Mouse (Mus musculus) cerebellum, postnatal 14 days (tissue): ENCODE data around the gene Vamp3.
"Not testable (repeated sequence)": the region's sequence is repeated elsewhere in the genome, so short reads cannot be mapped to it uniquely, and the experiment has no call there.

ENCODE experiments used
- DNase-seq, 2 experiments: peaks; one replicate each; pipeline ENCODE4 v3.0.0; 2021; ENCODE audit warnings: mixed read lengths in 2 of 2

Gene Vamp3

DNA sequence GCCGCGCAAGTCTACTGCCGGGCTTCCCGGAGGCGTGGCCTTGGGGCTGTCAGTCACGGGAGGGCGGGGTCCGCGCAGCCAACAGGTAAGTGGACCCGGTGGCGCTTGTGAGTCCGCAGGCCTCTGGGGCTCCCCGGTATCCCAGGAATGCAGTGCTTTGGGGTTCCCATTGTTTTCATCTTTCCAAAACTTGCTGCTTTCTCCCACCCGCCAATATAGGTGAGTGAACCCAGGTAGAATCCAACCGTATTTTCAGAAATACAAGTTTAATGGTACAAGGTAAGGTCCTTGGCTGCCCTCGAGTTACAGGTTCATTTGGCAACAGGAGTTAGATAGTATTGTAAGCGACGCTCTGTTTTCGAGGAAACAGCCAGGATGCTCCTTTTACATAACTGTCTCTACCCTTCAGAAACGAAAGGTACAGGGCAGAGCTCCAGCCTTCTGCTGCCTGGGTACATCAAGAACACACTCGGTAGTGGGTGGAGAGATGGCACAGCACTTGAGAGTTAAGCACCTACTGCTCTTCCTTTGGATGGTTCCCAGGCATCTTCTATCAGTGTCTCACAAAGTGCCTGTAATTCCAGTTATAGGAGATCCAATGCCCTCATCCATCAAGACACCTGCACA is 12.7 kb downstream of the Vamp3 start:
- DNase-seq, result peak in 1 of 2 experiments; percentile 37

DNA sequence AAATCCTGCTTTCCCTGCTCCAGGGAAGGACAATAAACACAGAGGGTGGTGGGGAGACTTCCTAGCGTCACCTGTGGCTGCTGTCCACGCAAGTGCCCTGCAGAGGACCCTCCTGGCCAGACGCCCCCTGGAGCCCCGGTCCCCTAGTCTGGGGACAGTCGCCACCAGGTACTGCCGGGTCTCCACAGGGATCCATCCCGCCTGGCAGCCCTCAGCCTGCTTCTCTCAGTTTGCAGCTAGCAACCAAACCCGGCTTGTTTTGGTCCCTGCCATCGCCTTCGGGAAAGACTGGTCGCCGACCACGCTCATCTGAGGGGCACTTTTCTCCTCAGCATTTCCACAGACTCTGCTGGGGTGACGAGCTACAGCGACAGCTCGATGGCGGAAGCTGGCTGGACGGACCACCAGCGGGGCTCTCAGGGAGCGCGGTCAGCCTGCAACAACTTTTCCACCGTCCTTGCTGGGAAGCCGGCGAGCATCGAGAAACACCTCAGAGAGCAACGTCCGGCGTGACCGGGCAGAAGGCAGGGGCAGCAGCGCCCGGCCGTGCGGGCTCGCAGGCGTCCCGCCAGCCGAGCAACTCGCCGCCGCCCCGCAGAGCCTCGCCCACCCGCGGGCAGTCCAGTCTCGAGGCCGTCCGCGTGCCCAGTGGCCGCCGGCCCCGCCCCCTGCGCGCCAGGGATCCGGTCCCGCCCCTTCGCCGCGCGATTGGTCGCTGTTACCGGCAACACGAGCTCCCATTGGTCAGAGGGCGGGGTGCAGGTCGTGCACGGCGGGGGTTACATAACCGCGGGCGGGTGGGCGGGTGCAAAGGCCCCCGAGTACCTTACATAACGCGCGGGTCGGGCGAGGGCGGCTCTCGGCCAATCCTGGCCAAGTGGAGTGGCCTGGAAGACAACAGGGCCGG is 13.5 kb downstream of the Vamp3 start, which contains the start of gene Per3:
TSS of gene Per3 (minus strand) at position 629 of the 907 bp plus-strand sequence.
- peak; percentile 99 to 100 for DNase-seq

DNA sequence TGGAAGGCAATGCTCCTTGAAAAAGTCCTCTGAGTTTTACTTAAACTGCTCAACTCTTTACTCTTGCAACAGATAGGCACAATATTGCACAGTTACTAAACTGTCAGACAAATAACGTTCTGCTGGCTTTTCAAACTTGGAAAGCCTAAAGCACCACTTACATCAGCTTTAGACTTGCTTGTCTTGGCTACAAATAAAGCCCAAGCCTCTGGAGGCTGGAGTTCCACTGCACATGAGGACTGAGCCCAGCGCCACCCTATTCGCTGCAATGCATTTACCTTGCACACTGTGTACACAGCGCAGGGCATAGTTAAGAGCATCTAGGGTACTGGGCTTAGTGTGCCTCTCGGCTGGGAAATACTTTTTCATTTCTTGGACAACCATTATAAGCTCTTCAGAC is 14.5 kb downstream of the Vamp3 start:
- DNase-seq, result peak; percentile 42 to 43

DNA sequence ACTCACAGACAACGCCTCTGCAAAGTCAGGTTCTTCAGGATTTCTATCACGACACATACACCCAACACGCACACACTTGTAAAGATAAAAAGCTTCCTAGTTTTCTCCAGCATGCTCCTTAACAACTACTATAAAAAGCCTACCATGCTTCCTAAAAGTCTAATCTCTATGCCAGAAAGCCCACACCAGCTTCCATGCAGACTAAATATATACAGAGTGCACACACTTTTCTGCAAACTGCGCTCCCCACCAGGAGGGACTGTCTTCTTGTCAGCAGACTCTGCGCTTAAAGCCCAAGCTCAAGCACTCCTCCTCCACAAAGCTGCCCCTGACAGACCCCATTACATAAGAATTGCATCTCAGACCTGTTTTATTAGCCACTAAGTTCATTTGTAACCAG is 16.3 kb downstream of the Vamp3 start:
- no peak for DNase-seq

GRCm38 (mm10) chr4:151037800-151038199 is 20.0 kb downstream of the Vamp3 start:
- no peak for DNase-seq

DNA sequence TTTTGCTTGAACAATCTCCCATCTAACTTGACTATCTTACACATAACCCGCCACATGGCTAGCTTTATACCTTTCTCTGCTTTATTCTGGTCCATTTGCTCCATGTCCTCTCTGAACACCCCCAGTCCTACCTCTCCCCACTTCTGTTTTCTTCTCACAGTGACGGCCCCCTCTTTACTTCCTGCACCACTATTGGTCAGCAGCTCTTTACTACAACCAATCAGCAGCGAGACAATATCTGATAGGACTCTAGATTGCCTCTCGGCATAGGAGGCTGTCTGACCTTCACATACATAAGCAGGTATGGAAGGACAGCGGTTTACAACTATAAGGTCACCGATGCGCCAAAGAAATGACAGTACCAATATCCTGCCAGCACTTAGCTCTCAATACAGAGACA is 21.2 kb downstream of the Vamp3 start:
- no peak for DNase-seq

GRCm38 (mm10) chr4:151027001-151027400 is 30.8 kb downstream of the Vamp3 start:
- DNase-seq, result peak; percentile 52 to 60

- DNase-seq, result no peak
These were observed 33.6 kb downstream of the Vamp3 start for GRCm38 (mm10) chr4:151024152-151024551.

DNA sequence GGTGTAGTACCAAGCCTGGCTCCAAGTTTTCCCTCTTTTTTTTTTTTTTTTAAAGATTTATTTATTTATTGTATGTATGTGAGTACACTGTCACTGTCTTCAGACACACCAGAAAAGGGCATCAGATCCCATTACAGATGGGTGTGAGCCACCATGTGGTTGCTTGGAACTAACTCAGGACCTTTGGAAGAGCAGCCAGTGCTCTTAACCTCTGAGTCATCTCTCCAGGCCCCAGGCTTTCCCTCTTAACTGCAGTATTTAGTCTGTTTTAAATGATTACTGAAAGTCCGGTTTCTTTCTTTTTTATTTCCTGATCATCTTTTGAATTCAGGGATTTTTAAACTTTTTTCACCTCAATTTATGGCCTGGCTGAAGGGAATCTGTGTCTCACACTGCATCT is 40.4 kb downstream of the Vamp3 start:
- DNase-seq, result not testable (repeated sequence)

DNA sequence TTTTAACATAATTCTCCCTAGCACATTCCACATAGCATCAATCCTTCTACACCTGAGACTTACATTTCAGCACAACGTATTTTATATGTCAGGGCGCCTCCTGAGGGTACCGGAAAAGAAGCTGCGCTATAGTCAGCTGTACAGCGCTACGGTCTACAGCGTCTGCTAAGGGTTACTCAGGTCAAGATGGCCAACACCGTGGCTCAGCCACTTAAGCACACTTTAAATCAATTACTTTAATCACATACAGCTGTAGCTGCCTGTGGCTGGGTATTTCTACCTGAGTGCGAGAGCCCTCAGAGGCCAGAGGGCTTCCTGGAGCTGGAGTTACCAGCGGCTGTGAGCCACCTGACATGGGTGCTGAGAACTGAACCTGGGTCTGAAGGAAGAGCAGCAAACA is 41.8 kb downstream of the Vamp3 start:
- no peak for DNase-seq

DNA sequence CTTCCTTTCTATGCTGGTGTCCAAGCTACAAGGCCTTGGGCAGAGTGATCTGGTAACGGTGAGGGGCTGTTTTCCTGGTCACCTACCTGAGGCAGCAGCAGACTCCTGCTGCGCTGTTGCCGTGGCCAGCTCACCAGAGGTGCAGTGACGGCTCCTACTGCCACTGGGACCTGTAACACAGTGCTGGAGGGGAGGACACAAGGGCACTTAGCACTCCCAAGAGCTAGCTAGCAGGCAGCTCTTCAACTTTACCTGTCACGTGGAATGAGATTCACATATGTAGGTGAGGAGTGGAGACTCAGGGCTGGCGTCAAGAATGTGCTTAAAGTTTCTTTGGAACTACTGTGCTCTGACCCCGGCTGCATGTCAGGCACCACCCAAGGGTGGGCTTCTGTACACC is 47.4 kb downstream of the Vamp3 start:
- no peak for DNase-seq

DNA sequence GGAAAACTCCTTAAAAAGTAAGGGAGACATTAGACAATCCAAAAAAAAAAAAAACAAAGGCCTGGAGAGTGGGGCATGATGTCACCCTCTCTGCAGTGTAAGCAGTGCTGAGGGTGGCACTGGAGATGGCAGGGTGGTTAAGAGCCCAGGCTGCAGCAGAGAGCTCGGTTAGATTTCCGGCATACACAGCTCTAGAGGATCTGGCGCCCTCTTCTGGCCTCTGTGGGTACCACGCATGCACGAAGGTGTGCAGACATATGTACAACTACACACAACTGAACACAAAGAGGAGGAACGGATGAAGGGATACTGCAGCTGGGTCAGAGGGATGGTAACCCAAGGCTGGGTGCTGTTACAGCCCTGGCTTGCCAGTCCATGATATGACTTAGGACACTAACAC is 50.8 kb downstream of the Vamp3 start:
- DNase-seq, result peak; percentile 48 to 74

- DNase-seq, result no peak
These were observed 52.0 kb downstream of the Vamp3 start for GRCm38 (mm10) chr4:151005656-151006318.

DNA sequence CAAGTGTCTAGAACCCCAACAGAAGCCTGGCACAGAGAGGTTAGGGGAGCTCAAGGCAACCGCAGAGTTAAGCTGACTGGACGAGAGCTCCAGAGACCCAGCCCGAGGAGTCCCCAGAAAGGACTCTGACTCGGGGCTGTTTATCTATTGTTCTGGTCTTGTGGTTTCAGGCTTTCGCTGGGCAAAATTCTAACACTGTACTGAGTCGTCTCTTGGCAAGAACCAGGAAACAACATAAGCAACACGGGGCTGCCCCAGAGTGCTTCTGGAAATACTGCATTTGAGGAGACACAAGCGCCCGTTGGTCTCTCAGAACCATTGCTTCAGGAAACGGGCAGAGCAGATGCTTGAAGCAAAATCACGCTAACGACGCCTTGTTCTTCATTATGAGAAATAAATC is 56.4 kb downstream of the Vamp3 start:
- no peak for DNase-seq

GRCm38 (mm10) chr4:150998626-150999025 is 59.1 kb downstream of the Vamp3 start:
- DNase-seq, result no peak
